Comparison of ENCODE assay signal across 24 mouse cellular contexts in genomic region chr1:166876452-166876851, GRCm38 (mm10).
DNase-seq lines count a peak whose midpoint lies in the region; ATAC-seq and TF ChIP-seq lines count a peak whose summit lies in the region.
"Had no signal": no experiment of that assay in that cellular context is flagged by ENCODE, and none has a peak within 500 bp of the region (broad histone marks: within the 10 kb centered on the region; RNA-seq: fewer than 3 reads in every experiment).

No protein-coding gene starts in this region.

- TF ChIP-seq CTCF in MEL (IDR thresholded peaks at IDR 0.05 in 2 of 3, conservative IDR thresholded peaks at IDR 0.05 in 1 of 3; ENCODE audit: control insufficient read depth in 1 of 3, insufficient read depth in 1 of 3, low read depth in 2 of 3, low read length in 3 of 3, poor library complexity in 1 of 3, severe bottlenecking in 1 of 3) = no peak

- no peak overlapping the region for H3K4me3 ChIP-seq in MEL (ENCODE audit: control insufficient read depth in 1 of 2, insufficient read depth in 1 of 2, low read depth in 2 of 2, low read length in 2 of 2)
- no peak overlapping the region for H3K4me3 ChIP-seq in intestine, embryonic 16.5 days (ENCODE audit: low read length)

- peak overlapping the region; percentile 43; the same call in 1 of the 2 replicates for H3K27ac ChIP-seq in MEL (ENCODE audit: control insufficient read depth, low read depth, low read length)
- H3K27ac ChIP-seq in intestine, embryonic 16.5 days (ENCODE audit: low read length) = no peak overlapping the region

- no peak overlapping the region for H3K9ac ChIP-seq in MEL (ENCODE audit: control insufficient read depth, low read depth, low read length, poor library complexity, severe bottlenecking)
- no peak overlapping the region for H3K9ac ChIP-seq in intestine, embryonic 16.5 days (ENCODE audit: low read depth, low read length)

- ATAC-seq in intestine, embryonic 16.5 days = no peak
- ATAC-seq: activated CD4-positive, CD25-positive, alpha-beta regulatory T cell, adult 4 months; CD4-positive, CD25-positive, alpha-beta regulatory T cell, adult 4 months; Patski had no signal

- TF ChIP-seq POLR2A in MEL (IDR thresholded peaks at IDR 0.05; ENCODE audit: control insufficient read depth in 1 of 2, insufficient read depth in 1 of 2, low read depth in 1 of 2, low read length in 2 of 2, poor library complexity in 1 of 2) = no peak

- no peak overlapping the region for H3K4me2 ChIP-seq in intestine, embryonic 16.5 days (ENCODE audit: low read depth, low read length)

- peaks cover 0 to 15% of the 10 kb centered on the region in 2 experiments; a peak in 2 of 4 replicates for H3K36me3 ChIP-seq in MEL (ENCODE audit: control insufficient read depth in 1 of 2, insufficient read depth in 2 of 2, low read length in 2 of 2)
- no peaks in the 10 kb centered on the region for H3K36me3 ChIP-seq in intestine, embryonic 16.5 days (ENCODE audit: control insufficient read depth, insufficient read depth, low read length)
- H3K36me3 ChIP-seq: G1E had no signal

- WGBS in intestine, embryonic 16.5 days = 86% methylated on average over 2 of the region's 2 CpGs

- no peak for TF ChIP-seq RAD21 in MEL (IDR thresholded peaks at IDR 0.05; ENCODE audit: low read depth, low read length)

- no peaks in the 10 kb centered on the region for H3K9me3 ChIP-seq in MEL (replicated peaks; ENCODE audit: insufficient read depth, low read length)
- H3K9me3 ChIP-seq in intestine, embryonic 16.5 days (ENCODE audit: control insufficient read depth, low read length) = no peaks in the 10 kb centered on the region

- TF ChIP-seq EP300 in MEL (IDR thresholded peaks at IDR 0.05; ENCODE audit: low read depth in 1 of 2, low read length in 2 of 2) = peak in 1 of 2 experiments; percentile 61; a peak in 1 of 4 replicates

- peaks cover 5 to 8% of the 10 kb centered on the region in 2 experiments; a peak in 3 of 4 replicates for H3K4me1 ChIP-seq in MEL (ENCODE audit: control insufficient read depth in 1 of 2, insufficient read depth in 2 of 2, low read length in 2 of 2)
- H3K4me1 ChIP-seq in intestine, embryonic 16.5 days (ENCODE audit: control insufficient read depth, insufficient read depth, low read length) = no peaks in the 10 kb centered on the region

- H3K27me3 ChIP-seq in MEL (ENCODE audit: control insufficient read depth in 1 of 2, insufficient read depth in 2 of 2, low read length in 2 of 2) = no peaks in the 10 kb centered on the region
- no peaks in the 10 kb centered on the region for H3K27me3 ChIP-seq in intestine, embryonic 16.5 days (replicated peaks; ENCODE audit: control insufficient read depth, insufficient read depth, low read length)
- H3K27me3 ChIP-seq: CH12.LX, Patski had no signal

- peak; percentile 57 for DNase-seq in MEL (ENCODE audit: low read depth, low spot score)
- DNase-seq in Muller cell, postnatal 12 days (ENCODE audit: inconsistent ontology term) = peak; percentile 91
- DNase-seq in NIH3T3 (ENCODE audit: low read depth) = peak; percentile 13
- no peak for DNase-seq in embryo, embryonic 10.5 days (ENCODE audit: low spot score)
- no peak for DNase-seq in neural tube, embryonic 10.5 days (ENCODE audit: extremely low spot score, low spot score)
- DNase-seq: adrenal gland, adult 2 months; adrenal gland, adult 8-10 months; adrenal gland, postnatal 10 days; adrenal gland, postnatal 14 days; adrenal gland, postnatal 25 days; adrenal gland, postnatal 36 days; B cell, adult 2 months; cerebellum, adult 11 months; cerebellum, adult 11-12 months; cerebellum, adult 18-20 months; cerebellum, adult 2 months; cerebellum, adult 8-10 months; cerebellum, adult 9-10 months had no signal

- no peaks in the 10 kb centered on the region for H3K79me2 ChIP-seq in MEL (ENCODE audit: control insufficient read depth, insufficient read depth, low read length, poor library complexity)

TF ChIP-seq in MEL, 35 proteins besides CTCF, POLR2A, EP300 and RAD21:
- TF ChIP-seq TCF12 (IDR thresholded peaks at IDR 0.05; ENCODE audit: low read depth, low read length) (0 out of 2 replicates have a peak, but pooled peaks have one; percentile 15), HCFC1 (IDR thresholded peaks at IDR 0.05; ENCODE audit: low read depth, low read length) (no peak), USF1 (IDR thresholded peaks at IDR 0.05; ENCODE audit: low read depth, low read length) (no peak), ETS1 (IDR thresholded peaks at IDR 0.05; ENCODE audit: low read depth, low read length) (peak; percentile 47), RCOR1 (IDR thresholded peaks at IDR 0.05; ENCODE audit: low read depth, low read length) (no peak), MYC (IDR thresholded peaks at IDR 0.05; ENCODE audit: low read depth, low read length) (0 out of 2 replicates have a peak, but pooled peaks have one; percentile 27), BHLHE40 (IDR thresholded peaks at IDR 0.05; ENCODE audit: borderline replicate concordance, low read depth, low read length) (no peak), GATA1 (IDR thresholded peaks at IDR 0.05; ENCODE audit: low read depth, low read length) (peak; percentile 68), SIN3A (IDR thresholded peaks at IDR 0.05; ENCODE audit: low read length) (no peak), ZNF384 (IDR thresholded peaks at IDR 0.05; ENCODE audit: low read depth, low read length) (no peak), MAX (IDR thresholded peaks at IDR 0.05; ENCODE audit: low read length) (0 out of 2 replicates have a peak, but pooled peaks have one; percentile 21), JUND (IDR thresholded peaks at IDR 0.05; ENCODE audit: low read depth, low read length) (no peak), E2F4 (IDR thresholded peaks at IDR 0.05; ENCODE audit: borderline replicate concordance, low read depth, low read length) (no peak), POLR2AphosphoS2 (IDR thresholded peaks at IDR 0.05; ENCODE audit: low read length) (no peak), UBTF (IDR thresholded peaks at IDR 0.05; ENCODE audit: borderline replicate concordance, insufficient read depth, low read depth, low read length) (no peak), ZC3H11A (IDR thresholded peaks at IDR 0.05; ENCODE audit: low read depth, low read length) (no peak), CHD2 (IDR thresholded peaks at IDR 0.05; ENCODE audit: low read length) (no peak), NELFE (IDR thresholded peaks at IDR 0.05; ENCODE audit: low read depth, low read length) (no peak), MXI1 (IDR thresholded peaks at IDR 0.05; ENCODE audit: low read depth, low read length) (no peak), MAFK (IDR thresholded peaks at IDR 0.05; ENCODE audit: borderline replicate concordance, low read depth, low read length) (no peak), MYB (IDR thresholded peaks at IDR 0.05; ENCODE audit: low read depth, low read length) (no peak), KAT2A (conservative IDR thresholded peaks at IDR 0.05; ENCODE audit: low read depth, low read length) (no peak), MAZ (IDR thresholded peaks at IDR 0.05; ENCODE audit: low read depth, low read length) (no peak)

Comparison
In these comparisons a context has a peak if more than half of its experiments do, and no peak if none do; other contexts are left out.
1. DNase-seq: peak in MEL (single experiment), Muller cell, postnatal 12 days (single experiment) and NIH3T3 (single experiment); none in embryo, embryonic 10.5 days (single experiment) and neural tube, embryonic 10.5 days (single experiment).